Mouse (Mus musculus) c-Kit-positive CD71-positive TER-119-positive erythroid progenitor cells, embryonic 14.5 days (primary cell): ENCODE measurements around the gene Tor1aip2.

Experiments
- DNase-seq: peaks from one replicate; pipeline ENCODE4 v3.0.0-alpha.2; 2013; ENCODE audit warnings: low spot score

Gene Tor1aip2

DNA sequence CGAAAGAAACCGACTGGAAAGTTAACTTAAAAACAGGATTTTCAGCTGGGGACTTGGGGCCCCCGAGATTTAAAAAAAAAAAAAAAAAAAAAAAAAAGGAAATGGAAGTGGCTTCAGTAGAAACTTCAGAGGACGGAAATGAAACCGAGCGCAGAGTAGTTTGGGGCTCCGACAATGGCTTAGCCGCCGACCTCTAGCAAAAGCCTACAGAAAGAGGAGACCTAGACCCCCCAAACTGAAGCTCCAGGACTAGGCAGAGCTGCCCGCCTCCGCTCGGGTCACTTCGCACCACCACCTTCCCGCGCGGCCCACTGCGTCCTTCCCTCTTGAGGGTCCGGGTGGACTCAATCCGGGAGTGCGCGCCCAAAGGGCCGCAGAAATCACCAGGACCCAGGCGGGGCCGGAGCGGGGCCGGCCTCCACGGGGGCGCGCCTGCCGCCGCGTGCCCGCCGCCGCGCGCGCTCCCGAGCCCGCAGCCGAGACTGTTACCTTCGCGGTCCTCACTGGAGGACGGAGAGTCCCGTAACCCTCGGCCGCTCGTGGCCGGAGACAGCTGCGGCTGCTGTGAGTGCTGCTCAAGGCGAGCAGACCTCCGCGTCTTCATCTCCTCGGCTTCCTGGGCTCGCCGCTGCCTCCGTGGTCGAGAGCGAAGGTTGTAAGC lies at the start of gene Tor1aip2:
Gene Tor1aip2 (plus strand): TSS at position 135 of the 661 bp plus-strand sequence.
- peak; percentile 75 for DNase-seq

DNA sequence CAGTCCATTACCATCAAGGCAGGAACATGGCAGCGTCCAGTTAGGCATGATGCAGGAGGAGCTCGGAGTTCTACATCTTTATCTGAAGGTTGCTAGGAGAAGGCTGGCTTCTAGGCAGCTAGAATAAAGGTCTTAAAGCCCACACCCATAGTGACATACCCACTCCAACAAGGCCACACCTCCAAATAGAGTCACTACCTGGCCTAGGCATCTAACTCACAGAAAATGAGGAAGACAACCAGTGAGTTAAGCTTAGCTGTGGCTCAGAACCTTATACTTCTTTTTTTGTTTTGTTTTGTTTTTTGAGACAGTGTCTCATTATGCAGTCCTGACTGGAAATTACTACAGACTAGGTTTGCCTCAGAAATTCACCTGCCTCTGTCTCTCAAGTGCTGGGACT lies 47.6 kb upstream of the Tor1aip2 start:
- DNase-seq = no peak

DNA sequence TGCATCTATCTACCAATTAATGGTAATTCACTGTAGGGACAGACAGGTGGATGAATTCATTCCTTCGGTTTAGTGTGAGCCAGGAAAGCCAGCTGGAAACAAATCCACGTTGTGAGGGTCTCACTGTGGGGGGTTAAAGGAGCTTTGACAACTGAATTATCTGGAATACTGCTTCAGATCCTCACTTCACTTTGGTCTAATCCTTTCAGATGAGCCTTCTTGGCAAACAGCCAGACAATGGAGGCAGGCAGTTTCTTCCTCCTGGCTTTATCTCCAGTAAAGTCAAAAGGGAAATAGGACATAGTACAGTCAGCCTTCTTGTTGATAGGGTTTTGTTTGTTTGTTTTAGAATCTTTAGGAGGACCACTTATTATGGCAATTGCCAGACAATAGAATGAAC lies 45.8 kb upstream of the Tor1aip2 start:
- no peak for DNase-seq

DNA sequence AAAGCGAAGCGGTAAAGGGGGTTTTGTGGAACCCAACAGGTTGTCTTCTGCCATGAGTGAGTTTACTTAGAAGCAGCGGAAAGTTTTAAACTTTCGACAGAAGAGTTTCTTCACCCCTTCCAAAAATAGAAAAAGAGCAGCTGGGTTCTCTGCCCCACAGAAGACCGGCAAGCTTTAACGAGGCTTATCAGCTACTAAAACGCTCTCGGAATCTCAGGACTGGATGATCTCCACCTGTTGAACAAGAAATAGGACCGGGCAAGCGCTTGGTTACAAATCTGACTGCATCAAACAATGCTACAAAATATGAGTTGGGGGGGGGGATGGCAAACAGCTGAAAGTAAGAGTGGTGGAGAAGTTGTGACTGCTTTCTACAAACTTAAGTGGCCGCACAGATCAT lies 44.8 kb upstream of the Tor1aip2 start:
- DNase-seq = no peak

DNA sequence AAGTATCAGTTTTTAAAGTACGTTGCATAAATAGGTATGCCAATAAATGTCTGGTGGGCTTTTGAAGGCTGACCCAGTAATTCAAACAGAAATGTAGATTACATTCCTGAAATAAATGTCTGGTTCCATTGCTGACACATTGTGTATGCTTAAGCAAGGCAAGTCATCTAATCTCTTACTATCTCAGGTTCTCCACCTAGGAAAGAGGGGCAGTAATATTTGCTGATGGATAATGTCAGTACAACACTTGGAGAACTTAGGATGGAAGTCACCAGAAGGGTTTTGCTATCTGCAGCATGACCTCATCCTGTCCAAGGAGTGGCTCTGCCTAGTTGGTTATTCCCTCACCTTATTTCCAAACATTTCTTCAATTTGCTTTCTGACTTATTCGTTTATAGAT lies 40.7 kb upstream of the Tor1aip2 start:
- no peak for DNase-seq

DNA sequence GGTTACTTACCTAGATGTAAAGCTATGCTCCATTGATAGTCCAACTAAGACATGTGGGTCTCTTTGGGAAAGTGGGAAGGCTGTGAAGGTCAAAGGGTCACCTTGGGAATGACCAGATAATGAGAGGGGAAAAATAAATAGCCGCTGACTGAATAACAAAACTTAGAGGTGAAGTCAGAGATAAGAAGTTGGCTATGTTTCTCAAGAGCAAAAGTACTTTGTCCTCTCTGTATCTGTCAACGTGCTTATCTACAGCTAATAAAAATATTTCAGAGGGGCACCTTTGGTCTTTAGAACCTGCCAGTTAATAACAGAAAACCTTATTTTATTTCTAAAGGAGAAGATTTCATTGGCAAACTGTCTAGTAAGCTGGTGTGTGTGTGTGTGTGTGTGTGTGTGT lies 39.6 kb upstream of the Tor1aip2 start:
- no peak for DNase-seq

DNA sequence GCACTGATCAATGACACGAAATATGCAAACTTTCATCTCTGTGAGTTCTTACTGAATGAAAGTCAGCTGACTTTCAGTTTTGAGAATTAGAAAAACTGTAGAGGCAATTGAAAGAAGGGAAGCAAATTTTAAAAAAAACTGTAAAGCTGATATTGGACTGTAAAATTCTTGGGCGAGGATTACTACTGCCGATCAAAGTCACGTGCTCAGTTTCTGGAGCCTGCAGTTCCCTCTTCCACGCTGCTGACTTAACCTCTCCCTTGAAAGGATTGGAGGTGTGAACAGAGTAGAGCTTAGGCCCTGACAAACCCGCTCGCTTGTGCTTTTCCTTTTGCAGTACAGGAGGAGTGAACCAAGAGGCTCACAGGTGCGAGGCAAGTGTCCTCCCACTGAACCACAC lies 32.8 kb upstream of the Tor1aip2 start:
- no peak for DNase-seq

DNA sequence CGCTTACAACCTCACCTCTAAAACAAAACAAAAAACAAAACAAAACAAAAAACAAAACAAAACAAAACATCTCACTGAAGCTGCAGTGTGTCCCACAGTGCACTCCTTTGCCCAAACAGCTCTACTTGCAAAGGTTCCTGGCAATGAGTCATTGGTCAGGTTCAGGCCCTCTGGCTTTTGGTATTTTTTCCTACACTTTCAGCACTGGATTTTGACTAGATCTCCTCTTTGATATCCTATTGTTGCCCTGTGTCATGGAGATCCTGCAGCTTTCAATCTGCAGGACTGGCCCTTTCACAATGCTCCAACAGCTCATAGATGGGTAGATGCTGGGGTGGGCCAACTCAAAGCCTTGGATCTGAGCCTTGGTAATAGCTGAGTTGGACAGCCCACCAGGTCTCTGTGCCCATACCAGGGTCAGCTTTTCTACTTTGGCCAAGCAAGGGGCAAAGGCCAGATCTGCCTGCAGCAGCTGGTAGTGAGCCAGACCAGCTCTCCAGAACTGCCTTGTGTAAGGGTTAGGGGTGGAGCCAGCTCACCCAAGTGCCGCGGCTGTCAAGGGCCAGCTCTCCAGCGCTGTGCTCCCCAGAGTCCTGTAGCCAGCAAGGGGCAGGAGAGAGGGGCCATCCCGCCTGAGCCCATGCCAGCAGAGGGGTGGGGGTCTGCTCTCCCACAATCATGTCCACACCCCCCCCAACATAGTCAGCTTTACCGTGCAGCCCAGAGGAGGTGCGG lies 31.8 kb upstream of the Tor1aip2 start:
- DNase-seq = no peak

DNA sequence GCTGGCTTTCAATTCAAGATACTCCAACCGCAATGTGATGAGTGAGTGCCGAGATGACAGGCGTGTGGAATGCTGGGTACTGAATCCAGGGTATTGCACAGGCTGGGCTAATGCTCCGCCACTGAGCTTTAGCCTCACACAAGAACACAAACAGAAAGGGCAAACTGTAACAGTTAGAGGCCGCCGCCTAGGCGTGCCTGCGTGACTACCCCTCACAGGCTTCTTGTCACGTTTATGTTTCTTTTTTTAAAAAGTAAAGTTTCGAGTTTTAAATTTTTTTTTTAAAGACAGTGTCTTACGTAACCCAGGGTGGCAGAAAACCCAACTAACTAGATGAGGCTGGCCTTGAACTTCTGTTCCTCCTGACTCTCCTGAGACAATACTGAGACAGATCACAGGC lies 29.3 kb upstream of the Tor1aip2 start:
- DNase-seq = no peak

DNA sequence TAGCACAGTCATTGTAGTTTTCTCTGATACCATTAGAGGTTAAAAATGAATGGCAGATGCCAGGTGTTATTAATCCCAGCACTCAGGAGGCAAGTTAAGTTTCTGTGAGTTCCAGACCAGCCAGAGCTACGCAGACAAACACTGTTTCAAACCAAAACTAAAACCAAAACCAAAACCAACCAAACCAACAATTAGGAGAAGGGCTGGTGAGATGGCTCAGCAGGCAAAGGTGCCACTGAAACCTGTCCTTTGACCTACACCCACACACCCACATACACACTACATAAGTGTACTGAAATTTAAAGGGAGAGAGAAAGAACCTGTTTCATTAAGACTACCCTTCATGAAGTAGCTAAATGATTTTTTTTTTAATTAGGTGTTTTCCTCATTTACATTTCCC lies 26.2 kb upstream of the Tor1aip2 start:
- no peak for DNase-seq

DNA sequence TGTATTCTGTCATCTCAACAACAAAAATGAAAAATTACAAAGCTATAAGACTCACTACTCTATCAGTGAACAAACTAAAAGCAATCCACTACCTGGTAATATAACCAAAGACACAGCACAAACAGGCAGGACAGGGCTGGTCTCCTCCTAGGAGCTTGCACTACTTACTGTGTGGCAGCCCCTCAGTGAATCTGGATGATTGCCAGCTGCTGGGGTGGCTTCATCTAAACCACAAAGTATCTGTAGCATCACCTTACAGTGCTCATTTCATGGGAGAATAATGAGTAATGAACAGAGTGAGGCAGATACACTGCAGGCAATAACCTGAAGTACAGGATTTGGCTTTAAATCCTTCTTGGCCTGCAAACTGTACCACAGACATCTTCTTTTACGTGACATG lies 15.4 kb upstream of the Tor1aip2 start:
- no peak for DNase-seq

DNA sequence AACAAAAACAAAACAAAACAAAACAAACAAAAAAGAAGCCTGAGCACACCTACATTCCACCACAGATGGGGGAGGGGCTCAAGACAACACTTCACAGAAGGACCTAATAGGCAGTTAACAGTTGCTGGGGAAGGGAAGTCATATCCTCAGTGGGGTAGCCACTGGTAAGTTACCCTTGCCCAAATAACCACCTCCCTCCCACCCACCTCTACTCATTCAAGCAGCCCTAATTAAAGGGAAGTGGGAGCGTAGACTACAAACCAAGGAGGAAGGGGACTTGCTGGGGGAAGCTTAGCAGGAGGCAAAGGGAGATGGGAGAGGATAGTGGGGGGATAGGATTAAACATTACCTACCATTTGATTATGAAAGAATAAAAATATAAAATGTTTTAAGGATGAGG lies 14.8 kb upstream of the Tor1aip2 start:
- no peak for DNase-seq

DNA sequence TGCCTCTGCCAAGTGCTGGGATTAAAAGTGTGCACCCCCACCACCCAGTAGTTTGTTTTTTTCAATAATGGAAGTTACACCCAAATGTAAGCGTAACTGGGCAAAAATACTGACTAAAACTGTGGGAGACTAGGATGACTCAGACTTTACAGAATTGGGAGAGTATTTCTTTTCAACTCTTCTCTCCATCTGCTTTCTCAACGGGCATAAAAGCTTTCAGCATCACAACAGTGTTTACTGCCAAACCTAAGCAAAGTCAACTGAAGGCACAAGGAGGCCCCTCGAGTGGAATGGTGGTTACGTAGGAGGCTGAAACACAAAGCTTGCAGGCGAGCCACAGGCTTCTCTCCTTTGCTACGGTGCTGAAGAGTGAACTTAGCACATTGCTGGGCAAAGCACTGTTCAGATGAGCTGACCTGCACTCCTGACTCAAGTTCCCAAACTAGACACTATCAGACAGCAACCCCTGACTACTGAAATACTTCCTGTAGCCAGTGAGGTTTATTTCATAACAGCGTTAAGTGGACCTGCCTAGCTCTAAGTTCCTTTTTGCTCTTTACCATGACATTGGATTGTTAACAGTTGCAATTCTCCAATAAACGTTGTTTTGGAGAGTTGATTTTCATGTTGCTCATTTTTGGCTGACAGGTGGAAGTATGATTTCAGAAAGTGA lies 10.2 kb upstream of the Tor1aip2 start:
- no peak for DNase-seq

DNA sequence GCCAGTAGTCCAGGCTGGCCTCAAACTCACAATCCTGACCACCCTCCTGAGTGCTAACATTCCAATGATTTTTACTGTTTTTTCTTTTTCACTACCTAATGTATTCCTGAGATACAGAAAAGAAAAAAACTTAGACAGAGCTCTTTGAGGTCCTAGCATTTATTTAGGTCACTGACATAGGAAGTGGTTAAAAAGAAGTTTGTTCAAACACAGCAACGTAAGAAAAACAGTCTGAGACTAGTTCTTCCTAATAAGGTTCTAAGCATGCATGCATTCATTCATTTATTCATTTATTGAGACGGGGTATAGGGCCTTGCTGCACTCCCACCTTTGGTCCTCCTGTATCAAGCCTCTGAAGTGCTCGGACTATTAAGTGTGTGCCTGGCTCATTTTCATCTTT lies 7.4 kb upstream of the Tor1aip2 start:
- DNase-seq = no peak

DNA sequence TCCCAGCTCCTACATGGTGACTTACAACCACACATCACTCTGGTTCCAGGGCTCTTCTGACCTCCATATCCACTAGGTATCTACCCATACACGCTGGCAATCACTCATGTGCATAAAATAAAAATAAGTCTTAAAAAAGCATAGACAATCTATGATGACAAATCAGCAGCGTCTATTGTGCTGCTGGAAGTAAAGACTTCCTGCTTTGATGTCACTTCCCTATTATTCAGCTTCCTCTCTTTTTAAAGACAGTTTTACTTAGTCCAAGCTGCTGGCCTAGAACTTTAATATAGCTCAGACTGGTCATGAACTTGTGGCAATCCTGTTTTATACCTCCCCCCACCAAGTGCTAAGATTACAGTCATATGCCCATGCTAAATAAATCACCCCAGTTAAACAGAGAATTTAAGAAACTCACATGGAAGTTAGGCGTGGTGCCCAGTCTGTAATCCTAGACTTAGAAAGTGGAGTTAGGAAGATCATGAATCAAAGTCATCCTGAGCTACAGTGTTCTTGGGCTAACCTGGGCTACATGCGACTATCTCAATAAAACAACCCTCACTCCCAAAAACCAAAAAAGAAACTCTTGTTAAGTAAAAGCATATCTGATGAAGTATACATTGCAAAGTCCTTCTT lies 6.7 kb upstream of the Tor1aip2 start:
- no peak for DNase-seq

DNA sequence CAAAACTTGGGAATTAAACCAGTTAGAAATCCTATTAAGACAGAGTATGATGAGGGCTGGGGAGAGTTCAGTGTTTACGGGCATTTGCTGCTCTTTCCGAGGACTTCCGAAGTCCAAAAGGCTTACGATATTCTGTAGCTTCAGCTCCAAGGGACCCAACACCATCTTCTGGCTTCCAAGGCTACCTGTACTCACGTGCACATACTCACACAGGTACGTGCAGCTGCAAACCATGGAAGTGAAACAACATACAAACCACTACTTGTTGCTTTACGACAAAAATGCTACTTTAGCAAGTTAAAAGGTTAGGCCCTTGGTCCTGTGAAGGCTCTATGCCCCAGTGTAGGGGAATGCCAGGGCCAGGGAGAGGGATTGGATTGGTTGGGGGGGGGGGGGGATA lies 1.3 kb upstream of the Tor1aip2 start:
- DNase-seq = no peak

DNA sequence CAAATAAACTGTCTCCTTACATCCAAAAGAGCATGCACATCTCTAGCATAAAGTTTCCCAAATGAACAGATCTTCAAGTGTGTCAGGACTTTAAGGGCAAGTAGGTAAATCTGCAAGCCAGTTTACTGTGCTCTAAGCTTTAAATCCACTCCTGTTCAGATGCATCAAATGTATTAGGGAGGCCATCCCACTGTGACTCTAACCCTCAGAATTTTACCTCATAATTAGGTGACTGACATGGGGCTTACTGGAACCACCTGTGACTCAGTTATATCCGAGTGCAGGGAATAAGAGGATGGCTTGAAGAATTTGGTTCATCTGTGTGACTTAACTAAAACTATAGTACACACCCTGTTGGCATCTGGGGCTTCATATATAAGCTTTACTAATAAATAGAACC lies 542 bp upstream of the Tor1aip2 start:
- DNase-seq = peak; percentile 35

DNA sequence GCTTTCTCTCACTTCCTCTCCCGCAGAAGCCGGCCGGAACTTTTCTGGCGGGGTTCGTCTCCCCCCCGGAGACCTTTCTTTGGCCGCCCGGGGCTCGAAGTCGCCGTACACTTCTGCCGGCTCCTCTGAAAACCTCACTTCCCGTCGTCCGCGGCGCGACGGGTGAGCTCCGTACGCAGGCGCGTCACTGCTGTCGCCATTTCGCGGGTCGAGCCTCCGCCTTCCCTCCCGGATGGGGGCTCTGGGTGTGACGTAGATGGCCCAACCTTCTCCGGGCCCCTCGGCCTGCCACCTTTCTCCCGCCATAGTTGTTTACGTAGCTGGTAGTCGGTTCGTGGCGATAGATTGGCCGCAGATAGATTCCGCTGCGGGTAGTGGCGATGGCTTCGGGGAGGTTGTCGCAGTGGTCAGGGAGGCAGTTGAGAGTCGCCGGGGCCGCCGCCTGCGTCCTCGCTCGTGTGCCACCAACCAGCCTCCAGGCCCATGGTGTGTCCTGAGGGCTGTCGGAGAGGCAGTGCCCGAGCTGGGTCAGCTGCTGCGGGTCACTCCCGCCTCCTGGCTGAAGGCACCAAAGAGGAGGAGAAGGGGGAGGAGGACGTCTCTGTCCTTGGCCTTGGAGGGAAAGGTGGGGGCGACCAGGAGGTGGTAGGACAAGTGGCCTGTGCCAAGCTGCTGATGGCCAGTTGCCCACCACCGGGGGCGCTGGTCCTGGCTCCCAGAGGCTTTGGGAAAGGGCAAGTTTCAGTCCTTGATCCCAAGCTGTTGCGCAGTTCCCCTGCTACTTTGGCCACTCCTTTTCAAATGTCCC lies 931 bp downstream of the Tor1aip2 start, which contains the start of gene Tor1aip1:
Gene Tor1aip1 (minus strand): TSS at position 551 of the 808 bp plus-strand sequence.
- peak; percentile 89 for DNase-seq

DNA sequence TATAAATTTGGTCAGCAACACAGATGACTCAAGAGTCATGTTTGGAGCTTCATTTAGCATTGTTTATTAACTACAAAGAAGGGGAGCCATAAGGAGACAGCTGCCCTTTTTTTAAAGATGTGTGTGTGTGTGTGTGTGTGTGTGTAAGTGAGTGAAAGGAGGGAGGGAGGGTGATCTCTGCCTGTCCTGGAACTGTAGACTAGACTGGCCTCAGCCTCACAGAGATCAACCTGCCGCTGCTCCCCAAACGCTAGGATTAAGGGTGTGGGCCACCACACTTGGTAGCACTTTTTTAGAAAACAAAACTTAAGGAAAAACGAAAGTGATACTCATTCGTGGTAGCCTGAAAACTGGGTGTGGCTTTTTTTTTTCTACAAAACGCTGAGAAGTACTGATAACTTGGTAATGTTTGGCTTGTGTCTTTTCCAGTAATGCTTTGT lies 2.0 kb downstream of the Tor1aip2 start:
- peak; percentile 80 for DNase-seq

DNA sequence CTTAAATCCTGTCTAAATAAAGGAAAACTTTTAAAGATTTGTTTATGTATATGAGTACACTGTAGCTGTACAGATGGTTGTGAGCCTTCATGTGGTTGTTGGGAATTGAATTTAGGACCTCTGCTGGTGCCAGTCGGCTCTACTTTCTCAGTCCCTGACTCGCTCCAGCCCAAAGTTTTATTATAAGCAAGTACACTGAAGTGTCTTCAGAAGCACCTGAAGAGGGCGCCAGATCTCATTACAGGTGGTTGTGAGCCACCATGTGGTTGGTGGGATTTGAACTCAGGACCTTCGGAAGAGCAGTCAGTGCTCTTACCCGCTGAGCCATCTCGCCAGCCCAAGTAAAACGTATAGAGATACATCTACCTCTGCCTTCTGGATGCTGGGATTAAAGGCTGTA lies 4.8 kb downstream of the Tor1aip2 start:
- peak; percentile 42 for DNase-seq

DNA sequence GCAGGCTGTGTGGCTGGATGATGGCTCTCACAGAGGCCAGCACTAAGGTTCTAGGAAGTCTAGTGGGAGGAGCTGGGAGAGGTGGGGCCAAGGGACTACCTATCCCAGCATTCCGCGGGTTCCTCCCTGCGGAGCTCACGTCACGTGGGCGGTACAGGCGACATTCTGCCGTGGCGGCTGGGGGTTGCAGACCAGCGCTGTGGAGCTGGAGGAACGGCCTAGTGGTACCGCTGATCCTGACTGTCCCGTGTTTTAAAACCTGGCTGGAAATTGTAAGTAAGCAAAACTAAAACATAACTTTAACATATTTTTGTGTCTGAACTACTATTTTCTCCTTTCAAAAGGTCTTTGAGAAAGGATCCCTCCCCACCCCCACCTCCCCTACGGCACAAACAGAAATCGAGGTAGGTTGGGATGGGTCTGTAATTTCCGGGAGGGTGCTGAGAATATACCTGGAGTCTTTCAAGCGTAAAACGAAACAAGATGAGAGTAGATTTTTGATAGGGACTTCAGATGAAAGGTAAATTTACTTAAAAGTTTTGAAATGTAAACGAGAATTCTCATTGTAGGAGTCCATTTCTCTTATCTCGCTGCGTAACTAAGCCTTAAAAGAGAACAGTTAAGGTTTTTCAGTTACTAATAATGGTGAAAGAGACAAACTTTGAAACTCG lies 5.7 kb downstream of the Tor1aip2 start:
- DNase-seq = peak; percentile 94
